Comparison of ENCODE assay signal across 28 mouse cellular contexts in the genomic region with DNA sequence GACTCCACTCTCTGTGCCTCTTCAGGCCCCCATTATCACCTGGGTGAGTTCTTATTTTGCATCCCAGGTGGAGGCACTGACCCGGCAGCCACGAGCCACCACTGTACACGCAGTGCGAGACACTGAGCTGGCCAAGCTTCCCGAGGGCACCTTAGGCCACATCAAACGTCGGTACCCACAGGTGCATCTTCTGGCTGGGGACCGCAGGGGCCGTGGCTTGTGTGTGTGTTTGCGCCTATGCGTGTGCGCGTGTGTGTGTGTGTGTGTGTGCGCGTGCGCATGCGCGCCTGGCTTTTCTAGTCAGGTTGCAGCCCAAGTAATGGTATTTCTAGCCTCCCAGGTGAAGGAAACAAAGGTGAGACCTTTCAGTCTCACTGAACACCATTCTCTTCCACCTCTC. TPM values are rescaled to one million over a fixed set of nuclear protein-coding genes. Genes with fewer than 3 reads are reported as not detected.
"Had no signal": no experiment of that assay in that cellular context is flagged by ENCODE, and none has a peak within 500 bp of the region (broad histone marks: within the 10 kb centered on the region; RNA-seq: fewer than 3 reads in every experiment).

No protein-coding gene starts in this region.

- H3K9me3 ChIP-seq: kidney, embryonic 15.5 days; lung, embryonic 15.5 days; megakaryocyte, embryonic 14.5 days; midbrain, embryonic 10.5 days; midbrain, embryonic 13.5 days; neural tube, embryonic 13.5 days had no signal

- H3K27ac ChIP-seq: kidney, embryonic 15.5 days; left cerebral cortex, adult 2 months; liver, embryonic 14.5 days; lung, embryonic 15.5 days; midbrain, embryonic 10.5 days; midbrain, embryonic 13.5 days; neural tube, embryonic 13.5 days; stomach, postnatal 0 days had no signal

- H3K27me3 ChIP-seq: kidney, embryonic 15.5 days; lung, embryonic 15.5 days; megakaryocyte, embryonic 14.5 days; midbrain, embryonic 13.5 days; neural tube, embryonic 13.5 days had no signal

- H3K4me3 ChIP-seq: kidney, embryonic 15.5 days; left cerebral cortex, adult 2 months; lung, embryonic 15.5 days; midbrain, embryonic 10.5 days; midbrain, embryonic 13.5 days; myocyte; neural tube, embryonic 13.5 days had no signal

- H3K9ac ChIP-seq: kidney, embryonic 15.5 days; liver, embryonic 14.5 days; liver, postnatal 0 days; lung, embryonic 15.5 days; midbrain, embryonic 13.5 days; neural tube, embryonic 13.5 days had no signal

- H3K4me1 ChIP-seq: kidney, embryonic 15.5 days; lung, embryonic 15.5 days; midbrain, embryonic 10.5 days; midbrain, embryonic 13.5 days; neural tube, embryonic 13.5 days had no signal

- DNase-seq: kidney, adult 8-10 months; kidney, postnatal 10 days; kidney, postnatal 36 days; layer of hippocampus, postnatal 36 days; liver, postnatal 0 days; lung, postnatal 10 days; lung, postnatal 36 days; right cerebral cortex, adult 18-20 months; right cerebral cortex, postnatal 14 days; right cerebral cortex, postnatal 4 days; thymus, adult 2 months; thymus, postnatal 14 days; thymus, postnatal 4 days had no signal

RNA-seq across cellular contexts. Expression of gene C330021F23Rik, which starts 35.9 kb away (rescaled TPM):
- total RNA-seq: layer of hippocampus, postnatal 10 days; layer of hippocampus, postnatal 36 days; left cerebral cortex, adult 2 months; left cerebral cortex, postnatal 10 days; left cerebral cortex, postnatal 36 days; neutrophil, adult 5-6 weeks had no signal
- polyA plus RNA-seq: thymus, adult 2 months had no signal

RNA-seq across cellular contexts. Expression of gene Camsap3, which starts 55.2 kb away (rescaled TPM):
- total RNA-seq: monocyte, adult 5-6 weeks; neutrophil, adult 5-6 weeks had no signal
